ENCODE assay signal across 10 mouse cellular contexts in genomic region chr13:40859225-40859624, GRCm38 (mm10). TPM values are rescaled to one million over a fixed set of nuclear protein-coding genes. Genes with fewer than 3 reads are reported as not detected.
DNase-seq lines count a peak whose midpoint lies in the region; ATAC-seq and TF ChIP-seq lines count a peak whose summit lies in the region.
"Had no signal": no experiment of that assay in that cellular context is flagged by ENCODE, and none has a peak within 500 bp of the region (broad histone marks: within the 10 kb centered on the region; RNA-seq: fewer than 3 reads in every experiment).

No protein-coding gene starts in this region.

- no peaks in the 10 kb centered on the region for H3K9me3 ChIP-seq in hindbrain, embryonic 16.5 days (ENCODE audit: control insufficient read depth, low read length)
- no peaks in the 10 kb centered on the region for H3K9me3 ChIP-seq in hindbrain, embryonic 12.5 days (replicated peaks)
- no peaks in the 10 kb centered on the region for H3K9me3 ChIP-seq in CH12.LX (replicated peaks; ENCODE audit: low read length)
- no peaks in the 10 kb centered on the region for H3K9me3 ChIP-seq in embryonic facial prominence, embryonic 13.5 days
- H3K9me3 ChIP-seq in liver, embryonic 14.5 days (ENCODE audit: control insufficient read depth, low read length) = no peaks in the 10 kb centered on the region

- no peaks in the 10 kb centered on the region for H3K27me3 ChIP-seq in hindbrain, embryonic 16.5 days (replicated peaks; ENCODE audit: control insufficient read depth, insufficient read depth, low read length)
- H3K27me3 ChIP-seq in hindbrain, embryonic 12.5 days = no peaks in the 10 kb centered on the region
- H3K27me3 ChIP-seq in CH12.LX (replicated peaks) = no peaks in the 10 kb centered on the region
- H3K27me3 ChIP-seq in embryonic facial prominence, embryonic 13.5 days = no peaks in the 10 kb centered on the region
- H3K27me3 ChIP-seq in liver, embryonic 14.5 days (ENCODE audit: control insufficient read depth, insufficient read depth, low read length) = no peaks in the 10 kb centered on the region

- ATAC-seq in hindbrain, embryonic 16.5 days = no peak
- ATAC-seq in hindbrain, embryonic 12.5 days (ENCODE audit: low FRiP score) = no peak
- no peak for ATAC-seq in embryonic facial prominence, embryonic 13.5 days (ENCODE audit: insufficient number of reproducible peaks, insufficient read depth, low FRiP score, low TSS enrichment, low read depth)
- ATAC-seq in liver, embryonic 14.5 days (ENCODE audit: insufficient read depth) = no peak

- no peak for DNase-seq in CH12.LX (ENCODE audit: extremely low read depth)
- DNase-seq in liver, embryonic 14.5 days (ENCODE audit: low read depth in 3 of 3, low spot score in 3 of 3) = no peak
- no peak for DNase-seq in spleen, adult 12 weeks (ENCODE audit: low spot score)
- DNase-seq in cerebellum, postnatal 36 days = no peak
- DNase-seq: cerebellum, adult 9-11 months; left cerebral cortex, postnatal 4 days; thymus, postnatal 36 days had no signal

- H3K36me3 ChIP-seq in hindbrain, embryonic 16.5 days (ENCODE audit: control insufficient read depth, insufficient read depth, low read length) = no peaks in the 10 kb centered on the region
- no peaks in the 10 kb centered on the region for H3K36me3 ChIP-seq in hindbrain, embryonic 12.5 days
- H3K36me3 ChIP-seq in CH12.LX (replicated peaks in 1 of 2; ENCODE audit: control insufficient read depth in 1 of 2, insufficient read depth in 1 of 2, low read length in 1 of 2) = no peaks in the 10 kb centered on the region
- no peaks in the 10 kb centered on the region for H3K36me3 ChIP-seq in embryonic facial prominence, embryonic 13.5 days
- H3K36me3 ChIP-seq in liver, embryonic 14.5 days (replicated peaks; ENCODE audit: control insufficient read depth, insufficient read depth, low read depth) = no peaks in the 10 kb centered on the region

- in situ Hi-C loops in CH12.LX (cut with MboI; ENCODE audit: low pct_ligation_motif_present, low pct_unique_long_range_greater_than_20kb, low sequenced_read_pairs) = no loop called here

- H3K27ac ChIP-seq in hindbrain, embryonic 16.5 days (ENCODE audit: low read depth, low read length) = no peak overlapping the region
- H3K27ac ChIP-seq in hindbrain, embryonic 12.5 days = no peak overlapping the region
- H3K27ac ChIP-seq in CH12.LX (ENCODE audit: insufficient read depth, low read depth) = no peak overlapping the region
- no peak overlapping the region for H3K27ac ChIP-seq in embryonic facial prominence, embryonic 13.5 days
- no peak overlapping the region for H3K27ac ChIP-seq in liver, embryonic 14.5 days

- no peak for TF ChIP-seq POLR2A in CH12.LX (IDR thresholded peaks at IDR 0.05; ENCODE audit: low read depth, low read length)

- no peak for TF ChIP-seq RAD21 in CH12.LX (IDR thresholded peaks at IDR 0.05; ENCODE audit: low read depth, low read length)

- no peak for TF ChIP-seq EP300 in CH12.LX (IDR thresholded peaks at IDR 0.05; ENCODE audit: low read length)
- no peak for TF ChIP-seq EP300 in liver, embryonic 14.5 days (IDR thresholded peaks at IDR 0.05; ENCODE audit: low read depth)

- TF ChIP-seq CTCF in CH12.LX (conservative IDR thresholded peaks at IDR 0.05 in 1 of 2, IDR thresholded peaks at IDR 0.05 in 1 of 2; ENCODE audit: low read depth in 2 of 2, low read length in 2 of 2) = no peak
- no peak for TF ChIP-seq CTCF in liver, embryonic 14.5 days (IDR thresholded peaks at IDR 0.05; ENCODE audit: low read depth)

- H3K9ac ChIP-seq in hindbrain, embryonic 16.5 days (ENCODE audit: low read depth, low read length) = no peak overlapping the region
- no peak overlapping the region for H3K9ac ChIP-seq in hindbrain, embryonic 12.5 days
- no peak overlapping the region for H3K9ac ChIP-seq in CH12.LX (ENCODE audit: insufficient read depth, low read depth)
- no peak overlapping the region for H3K9ac ChIP-seq in embryonic facial prominence, embryonic 13.5 days
- no peak overlapping the region for H3K9ac ChIP-seq in liver, embryonic 14.5 days (replicated peaks)

- H3K4me1 ChIP-seq in hindbrain, embryonic 16.5 days (ENCODE audit: control insufficient read depth, insufficient read depth, low read depth, low read length) = no peaks in the 10 kb centered on the region
- H3K4me1 ChIP-seq in hindbrain, embryonic 12.5 days = no peaks in the 10 kb centered on the region
- no peaks in the 10 kb centered on the region for H3K4me1 ChIP-seq in CH12.LX (ENCODE audit: control insufficient read depth in 1 of 2, insufficient read depth in 2 of 2)
- peaks cover 5% of the 10 kb centered on the region for H3K4me1 ChIP-seq in embryonic facial prominence, embryonic 13.5 days
- peaks cover 0 to 12% of the 10 kb centered on the region in 2 experiments; a peak in 2 of 4 replicates for H3K4me1 ChIP-seq in liver, embryonic 14.5 days (replicated peaks; ENCODE audit: control insufficient read depth in 2 of 2, insufficient read depth in 2 of 2, low read length in 1 of 2)

- no peaks in the 10 kb centered on the region for H3K79me2 ChIP-seq in CH12.LX (replicated peaks; ENCODE audit: control insufficient read depth, extremely low read depth, insufficient read depth, poor library complexity, severe bottlenecking)

- peak overlapping the region; percentile 51 for H3K4me2 ChIP-seq in hindbrain, embryonic 16.5 days (ENCODE audit: low read length)
- H3K4me2 ChIP-seq in hindbrain, embryonic 12.5 days (replicated peaks) = no peak overlapping the region
- peak overlapping the region; percentile 90; the same call in 1 of the 2 replicates for H3K4me2 ChIP-seq in CH12.LX (ENCODE audit: insufficient read depth, low read depth, poor library complexity, severe bottlenecking)
- peak overlapping the region; percentile 51 for H3K4me2 ChIP-seq in embryonic facial prominence, embryonic 13.5 days
- peak overlapping the region; percentile 48 for H3K4me2 ChIP-seq in liver, embryonic 14.5 days (ENCODE audit: low read depth)

- H3K4me3 ChIP-seq in hindbrain, embryonic 16.5 days (ENCODE audit: low read length) = no peak overlapping the region; the same call in 1 of the 2 replicates
- H3K4me3 ChIP-seq in hindbrain, embryonic 12.5 days = no peak overlapping the region
- H3K4me3 ChIP-seq in CH12.LX (replicated peaks in 1 of 3; ENCODE audit: low read depth in 2 of 3, low read length in 2 of 3, poor library complexity in 1 of 3) = no peak overlapping the region
- no peak overlapping the region for H3K4me3 ChIP-seq in embryonic facial prominence, embryonic 13.5 days
- H3K4me3 ChIP-seq in liver, embryonic 14.5 days (ENCODE audit: insufficient read depth in 1 of 2, low read depth in 2 of 2, low read length in 2 of 2) = no peak overlapping the region

- dilution Hi-C loops in CH12.LX (cut with MboI; ENCODE audit: extremely low pct_ligation_motif_present, extremely low pct_unique_long_range_greater_than_20kb, low sequenced_read_pairs) = no loop called here

- WGBS in hindbrain, embryonic 16.5 days = 80% methylated on average over 8 of the region's 8 CpGs
- 87% methylated on average over 8 of the region's 8 CpGs for WGBS in hindbrain, embryonic 12.5 days
- 70% methylated on average over 8 of the region's 8 CpGs for WGBS in embryonic facial prominence, embryonic 13.5 days
- 61% methylated on average over 8 of the region's 8 CpGs for WGBS in liver, embryonic 14.5 days (ENCODE audit: insufficient replicate concordance)

TF ChIP-seq in CH12.LX, 34 proteins besides CTCF, POLR2A, EP300 and RAD21:
- no peak for TF ChIP-seq NELFE (IDR thresholded peaks at IDR 0.05; ENCODE audit: low read depth, low read length)
- no peak for TF ChIP-seq MAZ (IDR thresholded peaks at IDR 0.05; ENCODE audit: low read depth, low read length)
- TF ChIP-seq MEF2A (IDR thresholded peaks at IDR 0.05; ENCODE audit: borderline replicate concordance, low read depth, low read length) = no peak
- TF ChIP-seq JUN (IDR thresholded peaks at IDR 0.05; ENCODE audit: insufficient read depth, low read depth, low read length) = no peak
- TF ChIP-seq JUND (conservative IDR thresholded peaks at IDR 0.05; ENCODE audit: low read depth, low read length) = no peak
- TF ChIP-seq MXI1 (IDR thresholded peaks at IDR 0.05; ENCODE audit: low read depth, low read length) = no peak
- TF ChIP-seq TCF12 (IDR thresholded peaks at IDR 0.05; ENCODE audit: low read depth, low read length) = no peak
- no peak for TF ChIP-seq BHLHE40 (IDR thresholded peaks at IDR 0.05; ENCODE audit: low read depth, low read length)
- no peak for TF ChIP-seq ZKSCAN1 (IDR thresholded peaks at IDR 0.05; ENCODE audit: borderline replicate concordance, low read depth, low read length)
- TF ChIP-seq E2F4 (IDR thresholded peaks at IDR 0.05; ENCODE audit: insufficient replicate concordance, low read depth, low read length) = no peak

RNA-seq across cellular contexts. Expression of gene Gcnt2, which starts 0.3 kb away (rescaled TPM):
- polyA plus RNA-seq in hindbrain, embryonic 16.5 days (2015; fragmentation: Nextera tagmentation; extraction: Ambion mirVana) = 5.3 and 7.1 TPM in 2 replicates
- polyA plus RNA-seq in hindbrain, embryonic 12.5 days (2016; fragmentation: Nextera tagmentation; extraction: Ambion mirVana) = 5.0 and 5.8 TPM in 2 replicates
- 0.04 TPM in 1 of 2 replicates, not detected in the other for total RNA-seq in CH12.LX (2012; rRNA removed)
- total RNA-seq in CH12.LX (2014; rRNA removed) = not detected in 2 replicates
- not detected in 2 replicates for polyA plus RNA-seq in CH12.LX (2012; ENCODE audit: insufficient read length, low read depth)
- polyA plus RNA-seq in embryonic facial prominence, embryonic 13.5 days (2015; fragmentation: Nextera tagmentation; extraction: Ambion mirVana) = 2.7 and 3.7 TPM in 2 replicates
- 0.44 and 0.51 TPM in 2 replicates for polyA plus RNA-seq in liver, embryonic 14.5 days (2012; rRNA removed)
- 0.91 and 1.2 TPM in 2 replicates for polyA plus RNA-seq in liver, embryonic 14.5 days (2014; fragmentation: Nextera tagmentation; extraction: Ambion mirVana)
